ENCODE assay signal across 8 mouse cellular contexts in genomic region chr19:4625179-4625828, GRCm38 (mm10). TPM values are rescaled to one million over a fixed set of nuclear protein-coding genes. Genes with fewer than 3 reads are reported as not detected.
DNase-seq lines count a peak whose midpoint lies in the region; ATAC-seq and TF ChIP-seq lines count a peak whose summit lies in the region.

Rce1 (minus strand) TSS chr19:4625641.

- H3K27me3 ChIP-seq in intestine, postnatal 0 days (replicated peaks; ENCODE audit: control insufficient read depth, insufficient read depth, low read length) = no peaks in the 10 kb centered on the region
- H3K27me3 ChIP-seq in midbrain, embryonic 11.5 days (ENCODE audit: control insufficient read depth, insufficient read depth, low read length) = no peaks in the 10 kb centered on the region

- no peak for TF ChIP-seq CTCF in intestine, postnatal 0 days (IDR thresholded peaks at IDR 0.05; ENCODE audit: low read depth)

- peak; percentile 91 for ATAC-seq in intestine, postnatal 0 days
- peak; percentile 91 for ATAC-seq in midbrain, embryonic 11.5 days (ENCODE audit: low FRiP score)

- peak within 1 kb of the TSS; percentile 96 for H3K4me3 ChIP-seq in intestine, postnatal 0 days (ENCODE audit: low read depth, low read length)
- peak within 1 kb of the TSS; percentile 92 for H3K4me3 ChIP-seq in midbrain, embryonic 11.5 days (ENCODE audit: low read depth, low read length)

- under 1% methylated on average over 63 of the region's 64 CpGs for WGBS in intestine, postnatal 0 days
- WGBS in midbrain, embryonic 11.5 days = under 1% methylated on average over 58 of the region's 64 CpGs

- H3K4me2 ChIP-seq in intestine, postnatal 0 days (replicated peaks; ENCODE audit: low read depth) = peak within 1 kb of the TSS; percentile 97
- peak within 1 kb of the TSS; percentile 84 for H3K4me2 ChIP-seq in midbrain, embryonic 11.5 days

- intact Hi-C loops in left cerebral cortex, postnatal 4 days (cut with DNase I) = loop anchor here (5.0 kb wide), 2 partner anchors 97 to 117 kb away; no protein-coding TSS in a partner anchor

- peak within 1 kb of the TSS; percentile 82 for H3K27ac ChIP-seq in intestine, postnatal 0 days (ENCODE audit: low read depth, low read length)
- H3K27ac ChIP-seq in midbrain, embryonic 11.5 days (ENCODE audit: low read depth, low read length) = peak within 1 kb of the TSS; percentile 61

- no peaks in the 10 kb centered on the region for H3K4me1 ChIP-seq in intestine, postnatal 0 days (replicated peaks; ENCODE audit: control insufficient read depth, insufficient read depth, low read length)
- peaks cover 18% of the 10 kb centered on the region for H3K4me1 ChIP-seq in midbrain, embryonic 11.5 days (ENCODE audit: control insufficient read depth, insufficient read depth, low read length)

- peak within 1 kb of the TSS; percentile 81 for H3K9ac ChIP-seq in intestine, postnatal 0 days (ENCODE audit: low read depth, low read length)
- H3K9ac ChIP-seq in midbrain, embryonic 11.5 days (ENCODE audit: low read length) = peak within 1 kb of the TSS; percentile 95

- DNase-seq in adrenal gland, postnatal 10 days = peak; percentile 94
- DNase-seq in embryo, embryonic 9.5 days (ENCODE audit: extremely low spot score) = peak; percentile 95
- DNase-seq in gonadal fat pad, adult 2 months (ENCODE audit: low read depth) = no peak
- DNase-seq in left cerebral cortex, postnatal 4 days = peak; percentile 92
- peak; percentile 99 for DNase-seq in midbrain, embryonic 11.5 days (ENCODE audit: low spot score, missing footprints)
- DNase-seq in right cerebral cortex, postnatal 4 days = peak; percentile 92
- DNase-seq in yolk sac, embryonic 10.5 days (ENCODE audit: low spot score) = peak; percentile 91

- no peaks in the 10 kb centered on the region for H3K9me3 ChIP-seq in intestine, postnatal 0 days (ENCODE audit: control insufficient read depth)
- H3K9me3 ChIP-seq in midbrain, embryonic 11.5 days (ENCODE audit: control insufficient read depth, low read length) = no peaks in the 10 kb centered on the region

- H3K36me3 ChIP-seq in intestine, postnatal 0 days (ENCODE audit: control insufficient read depth, insufficient read depth) = peaks cover 28% of the 10 kb centered on the region
- peaks cover 11% of the 10 kb centered on the region for H3K36me3 ChIP-seq in midbrain, embryonic 11.5 days (ENCODE audit: control insufficient read depth, insufficient read depth, low read length)

RNA-seq across cellular contexts. Expression of gene Rce1, which starts in this region (rescaled TPM):
- 10 to 100 TPM; 23.7 to 30.9 TPM for total RNA-seq in adrenal gland, postnatal 10 days (2021)
- 86.0 and 90.7 TPM in 2 replicates for polyA plus RNA-seq in gonadal fat pad, adult 2 months (2012; rRNA removed)
- 37.0 and 37.4 TPM in 2 replicates for polyA plus RNA-seq in intestine, postnatal 0 days (2015; fragmentation: Nextera tagmentation; extraction: Ambion mirVana)
- 10 to 100 TPM; 26.4 to 27.5 TPM for total RNA-seq in left cerebral cortex, postnatal 4 days (2021)
- polyA plus RNA-seq in midbrain, embryonic 11.5 days (2014; fragmentation: Nextera tagmentation; extraction: Ambion mirVana) = 61.0 and 68.7 TPM in 2 replicates
